18 mouse cellular contexts compared by ENCODE assay signal in the genomic region with DNA sequence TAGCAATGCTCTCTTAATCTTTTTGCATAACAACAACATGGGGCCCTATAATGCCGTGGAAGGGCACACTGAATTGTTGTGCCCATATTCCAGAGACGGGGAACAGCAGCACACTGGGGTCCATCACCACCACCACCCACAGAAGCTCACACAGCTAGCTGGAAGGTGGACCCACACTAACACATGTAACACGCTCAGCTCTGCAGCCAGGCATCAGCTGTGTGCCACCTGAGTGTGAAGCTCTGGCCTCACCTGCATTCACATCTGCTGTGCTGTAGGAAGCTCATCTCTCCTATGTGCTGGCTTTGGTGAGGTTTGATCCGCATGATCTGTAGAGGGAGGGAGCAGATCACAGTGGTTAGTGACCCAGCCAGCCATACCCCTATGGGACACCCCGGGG. TPM values are rescaled to one million over a fixed set of nuclear protein-coding genes. Genes with fewer than 3 reads are reported as not detected.
A peak's percentile ranks its signal among the peaks of the same experiment; 100 is the strongest.
DNase-seq lines count a peak whose midpoint lies in the region; ATAC-seq lines count a peak whose summit lies in the region.
"Had no signal": no experiment of that assay in that cellular context is flagged by ENCODE, and none has a peak within 500 bp of the region (broad histone marks: within the 10 kb centered on the region; RNA-seq: fewer than 3 reads in every experiment).

No protein-coding gene starts in this region.

- H3K4me3 ChIP-seq in heart, embryonic 13.5 days: no peak overlapping the region
- peak overlapping the region; percentile 57 for H3K4me3 ChIP-seq in megakaryocyte, embryonic 14.5 days (replicated peaks)
- H3K4me3 ChIP-seq: embryonic facial prominence, embryonic 10.5 days; embryonic facial prominence, embryonic 12.5 days; forebrain, embryonic 13.5 days; forebrain, embryonic 15.5 days had no signal

- H3K9me3 ChIP-seq in heart, embryonic 13.5 days: no peaks in the 10 kb centered on the region
- no peaks in the 10 kb centered on the region for H3K9me3 ChIP-seq in megakaryocyte, embryonic 14.5 days
- H3K9me3 ChIP-seq: embryonic facial prominence, embryonic 10.5 days; embryonic facial prominence, embryonic 12.5 days; forebrain, embryonic 13.5 days; forebrain, embryonic 15.5 days had no signal

- DNase-seq in heart, adult 18-20 months: no peak
- DNase-seq in cerebellum, adult 9-10 months: no peak
- DNase-seq: adrenal gland, adult 2 months; adrenal gland, postnatal 10 days; adrenal gland, postnatal 25 days; cerebellum, adult 11 months; cerebellum, adult 18-20 months; cerebellum, adult 8-10 months; cerebellum, postnatal 10 days; cerebellum, postnatal 25 days; forebrain, postnatal 0 days had no signal

- H3K36me3 ChIP-seq in heart, embryonic 13.5 days: peaks cover 69% of the 10 kb centered on the region
- peaks cover 100% of the 10 kb centered on the region for H3K36me3 ChIP-seq in megakaryocyte, embryonic 14.5 days (replicated peaks; ENCODE audit: low read length)

- H3K4me1 ChIP-seq in heart, embryonic 13.5 days: peaks cover 48% of the 10 kb centered on the region
- peaks cover 94% of the 10 kb centered on the region for H3K4me1 ChIP-seq in megakaryocyte, embryonic 14.5 days

- no peaks in the 10 kb centered on the region for H3K27me3 ChIP-seq in heart, embryonic 13.5 days (replicated peaks)
- no peaks in the 10 kb centered on the region for H3K27me3 ChIP-seq in megakaryocyte, embryonic 14.5 days (replicated peaks)
- H3K27me3 ChIP-seq: embryonic facial prominence, embryonic 12.5 days; forebrain, embryonic 13.5 days; forebrain, embryonic 15.5 days had no signal

- H3K27ac ChIP-seq in heart, embryonic 13.5 days (replicated peaks): no peak overlapping the region
- H3K27ac ChIP-seq: embryonic facial prominence, embryonic 10.5 days; embryonic facial prominence, embryonic 12.5 days; forebrain, embryonic 13.5 days; forebrain, embryonic 15.5 days had no signal

- WGBS in heart, embryonic 13.5 days: 85% methylated on average over 5 of the region's 5 CpGs

- ATAC-seq in heart, embryonic 13.5 days (ENCODE audit: extremely low read depth, insufficient number of reproducible peaks, low FRiP score, low TSS enrichment): no peak
- no peak for ATAC-seq in megakaryocyte, adult 5-6 weeks (ENCODE audit: poor library complexity, severe bottlenecking)
- ATAC-seq: forebrain, embryonic 13.5 days; forebrain, embryonic 15.5 days; forebrain, postnatal 0 days had no signal

- H3K9ac ChIP-seq in heart, embryonic 13.5 days: peak overlapping the region; percentile 10; the same call in 1 of the 2 replicates
- H3K9ac ChIP-seq: embryonic facial prominence, embryonic 12.5 days; forebrain, embryonic 13.5 days; forebrain, embryonic 15.5 days; forebrain, postnatal 0 days had no signal

- no peak overlapping the region for H3K4me2 ChIP-seq in heart, embryonic 13.5 days
- H3K4me2 ChIP-seq: embryonic facial prominence, embryonic 12.5 days; forebrain, embryonic 13.5 days; forebrain, embryonic 15.5 days had no signal

RNA-seq across cellular contexts. Expression of gene Vegfa, which starts 8.0 kb away (rescaled TPM):
- polyA plus RNA-seq in heart, embryonic 13.5 days (2015; fragmentation: Nextera tagmentation; extraction: Ambion mirVana): 5.2 and 5.4 TPM in 2 replicates
- 100 to 1,000 TPM; 233 to 240 TPM for total RNA-seq in heart, adult 18-20 months (2021)
- 48.1 and 103 TPM in 2 replicates for polyA plus RNA-seq in megakaryocyte, embryonic 14.5 days (2012; ENCODE audit: insufficient read depth, low replicate concordance)
- total RNA-seq in megakaryocyte, adult 5-6 weeks (2015): 5.6 and 9.1 TPM in 2 replicates
- total RNA-seq in megakaryocyte, adult 5-6 weeks (2017): 4.8 and 11.4 TPM in 2 replicates

Comparison
In these comparisons a context has a peak if more than half of its experiments do, and no peak if none do; other contexts are left out.
1. RNA of gene Vegfa, which starts 8.0 kb away (total RNA-seq): 233 to 240 TPM in heart, adult 18-20 months; 4.8 to 11.4 TPM in megakaryocyte, adult 5-6 weeks; every median in the first group is over 10 times any median in the second.